Mouse (Mus musculus): ENCODE measurements around the gene Prss34.

DNA sequence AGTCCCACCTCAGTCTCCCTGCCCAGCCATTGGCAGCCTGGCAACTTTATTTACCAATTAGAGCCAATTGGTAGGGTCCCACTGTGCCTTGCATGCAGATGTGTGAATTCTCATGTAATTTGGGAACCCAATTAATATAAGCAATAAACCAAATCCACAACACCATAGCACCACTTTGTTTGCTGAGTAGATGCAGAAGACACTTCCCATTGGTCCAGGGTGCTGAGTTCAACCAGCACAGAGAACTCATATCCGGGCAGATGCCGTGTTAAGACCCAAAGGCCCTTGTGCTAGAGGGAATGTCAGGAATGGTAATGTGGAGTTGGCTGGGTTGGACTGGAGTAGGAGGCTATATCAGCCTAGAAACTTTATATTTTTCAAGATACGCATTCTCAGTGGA is 22.4 kb upstream of the Prss34 start:
- TF ChIP-seq POLR2A (IDR thresholded peaks at IDR 0.05; ENCODE audit: insufficient read depth, low read length) (no peak), EP300 (IDR thresholded peaks at IDR 0.05; ENCODE audit: insufficient read depth, low read depth, low read length) (no peak), CTCF (IDR thresholded peaks at IDR 0.05; ENCODE audit: low read depth, low read length) (no peak)

Measured in ES-Bruce4 (cell line).